Mouse (Mus musculus) brain, embryonic 18.5 days (tissue): ENCODE measurements around the gene Fut2.
A peak's percentile ranks its signal among the peaks of the same experiment; 100 is the strongest.

Source experiments
- DNase-seq: peaks from one replicate; pipeline ENCODE4 v3.0.0-alpha.2; 2012; ENCODE audit warnings: low read depth, low spot score

The Fut2 gene

GRCm38 (mm10) chr7:45639561-45640027 is 26.6 kb downstream of the Fut2 start, which contains the start of gene Mamstr:
Gene Mamstr, plus strand, starts transcription at chr7:45639977.
- no peak for DNase-seq

DNA sequence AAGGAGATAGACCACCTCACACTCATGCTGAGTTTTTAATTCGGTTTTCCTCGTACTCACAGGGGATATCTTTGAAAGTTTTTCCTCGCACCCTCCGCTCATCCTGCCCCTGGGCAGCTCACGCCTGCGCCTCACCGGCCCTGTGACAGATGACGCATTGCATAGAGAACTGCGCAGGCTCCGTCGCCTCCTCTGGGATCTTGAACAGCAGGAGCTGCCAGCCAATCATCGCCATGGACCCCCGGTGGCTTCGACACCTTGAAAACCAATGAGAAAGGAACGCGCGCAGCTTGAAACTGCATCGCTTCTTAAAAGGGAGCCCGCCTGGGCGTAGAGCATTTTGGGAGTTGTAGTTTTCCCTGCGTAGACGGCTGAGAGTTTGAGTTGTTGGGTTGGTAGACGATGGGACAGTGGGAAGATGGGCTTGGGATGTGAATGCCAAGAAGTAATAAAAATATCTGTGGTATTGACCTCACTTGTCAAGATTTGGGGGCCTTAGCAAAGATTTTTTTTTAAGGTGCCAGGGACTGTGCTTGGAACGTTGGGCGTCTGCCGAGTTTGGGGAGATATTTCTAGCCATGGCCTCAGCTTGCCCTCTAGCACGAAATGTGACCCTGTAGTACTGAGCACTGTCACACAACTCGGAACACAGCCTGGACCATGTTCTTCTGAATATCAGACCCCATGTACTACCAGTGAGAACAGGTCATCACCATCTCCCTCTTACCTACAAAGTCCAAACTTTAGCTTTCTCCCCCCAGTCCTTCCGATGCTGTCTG is 27.4 kb downstream of the Fut2 start:
- DNase-seq, result peak; percentile 97

GRCm38 (mm10) chr7:45637710-45638109 is 28.5 kb downstream of the Fut2 start:
- no peak for DNase-seq

- no peak for DNase-seq
Measured at GRCm38 (mm10) chr7:45635711-45636688, 30.2 kb downstream of the Fut2 start.

- no peak for DNase-seq
Measured at GRCm38 (mm10) chr7:45634946-45635681, 31.1 kb downstream of the Fut2 start.

DNA sequence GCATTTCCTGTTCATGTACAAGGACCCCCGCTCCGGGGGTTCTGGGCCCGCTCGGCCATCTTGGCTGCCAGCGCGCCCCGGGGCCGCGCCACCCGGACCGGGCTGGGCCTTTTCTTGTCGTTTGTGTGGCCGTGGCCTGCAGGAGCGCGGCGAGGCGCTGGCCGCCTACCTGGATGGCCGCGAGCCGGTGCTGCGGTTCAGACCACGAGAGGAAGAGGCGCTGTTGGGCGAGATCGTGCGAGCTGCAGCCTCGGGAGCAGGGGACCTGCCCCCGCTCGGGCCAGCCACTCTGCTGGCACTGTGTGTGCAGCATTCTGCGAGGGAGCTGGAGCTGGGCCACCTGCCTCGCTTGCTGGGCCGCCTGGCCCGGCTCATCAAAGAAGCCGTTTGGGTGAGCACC is 33.7 kb downstream of the Fut2 start:
- DNase-seq, result no peak

DNA sequence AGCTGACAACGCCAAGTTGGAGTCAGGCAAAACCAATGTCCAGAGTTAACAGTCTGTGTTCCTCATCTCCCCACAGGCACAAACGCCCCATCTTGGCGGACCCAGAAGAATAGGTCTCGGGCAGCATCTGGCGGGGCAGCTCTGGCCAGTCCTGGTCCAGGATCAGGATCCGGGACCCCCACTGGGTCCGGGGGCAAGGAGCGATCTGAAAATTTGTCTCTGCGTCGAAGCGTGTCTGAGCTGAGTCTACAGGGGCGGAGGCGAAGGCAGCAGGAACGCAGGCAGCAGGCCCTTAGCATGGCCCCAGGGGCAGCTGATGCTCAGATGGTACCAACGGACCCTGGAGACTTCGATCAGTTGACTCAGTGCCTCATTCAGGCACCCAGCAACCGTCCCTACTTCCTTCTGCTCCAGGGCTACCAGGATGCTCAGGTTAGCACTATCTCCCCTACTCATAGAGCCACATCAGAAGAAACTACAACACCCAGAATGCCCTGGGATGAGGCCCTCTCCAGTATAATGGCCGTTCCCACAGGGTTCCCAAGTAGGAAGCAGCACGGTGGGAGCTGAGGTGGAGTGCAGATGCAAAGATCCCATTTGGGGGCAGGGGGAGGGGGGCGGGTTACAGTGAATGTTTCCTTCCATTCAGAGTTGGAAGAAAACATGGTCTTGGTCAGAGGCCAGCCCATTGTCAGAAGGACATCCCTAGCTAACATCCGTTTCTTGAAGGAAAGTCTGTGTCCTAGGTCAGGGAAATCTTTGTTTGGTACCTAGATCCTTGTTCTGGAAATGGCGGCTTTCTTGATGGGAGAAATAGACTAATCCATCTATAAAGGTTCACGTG is 35.9 kb downstream of the Fut2 start:
- DNase-seq, result no peak

DNA sequence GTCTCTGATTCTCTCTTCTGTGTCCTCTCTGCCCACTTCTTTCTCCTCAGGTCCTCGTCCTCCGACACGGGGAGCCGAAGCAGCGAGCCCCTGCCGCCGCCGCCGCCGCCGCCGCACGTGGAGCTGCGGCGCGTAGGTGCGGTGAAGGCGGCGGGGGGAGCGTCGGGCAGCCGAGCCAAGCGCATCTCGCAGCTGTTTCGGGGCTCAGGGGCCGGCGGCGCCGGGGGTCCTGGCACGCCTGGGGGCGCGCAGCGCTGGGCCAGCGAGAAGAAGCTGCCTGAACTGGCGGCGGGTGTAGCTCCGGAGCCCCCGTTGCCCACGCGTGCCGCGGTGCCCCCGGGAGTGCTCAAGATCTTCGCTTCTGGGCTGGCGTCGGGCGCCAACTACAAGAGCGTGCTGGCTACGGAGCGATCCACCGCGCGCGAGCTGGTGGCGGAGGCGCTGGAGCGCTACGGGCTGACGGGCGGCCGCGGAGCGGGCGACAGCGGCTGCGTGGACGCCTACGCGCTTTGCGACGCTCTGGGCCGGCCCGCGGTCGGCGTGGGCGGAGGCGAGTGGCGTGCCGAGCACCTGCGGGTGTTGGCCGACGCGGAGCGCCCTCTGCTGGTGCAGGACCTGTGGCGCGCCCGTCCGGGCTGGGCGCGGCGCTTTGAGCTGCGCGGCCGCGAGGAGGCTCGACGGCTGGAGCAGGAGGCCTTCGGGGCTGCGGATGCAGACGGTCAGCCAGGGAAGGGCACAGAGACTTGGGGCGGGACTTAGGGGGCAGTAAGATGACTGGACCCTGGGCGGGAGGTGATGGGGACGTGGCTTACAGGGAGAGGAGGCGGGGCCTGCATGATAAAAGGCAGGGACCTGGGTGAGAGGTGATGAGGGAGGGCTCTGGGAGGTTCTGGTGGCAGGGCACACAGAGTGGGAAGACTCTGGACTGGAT is 37.6 kb downstream of the Fut2 start:
- DNase-seq, result peak; percentile 52

- no peak for DNase-seq
Measured at GRCm38 (mm10) chr7:45627261-45627660, 38.9 kb downstream of the Fut2 start, which contains the start of gene Rasip1. Gene Rasip1, plus strand, starts transcription at chr7:45627488.

- no peak for DNase-seq
Measured at GRCm38 (mm10) chr7:45626571-45627076, 39.6 kb downstream of the Fut2 start.

DNA sequence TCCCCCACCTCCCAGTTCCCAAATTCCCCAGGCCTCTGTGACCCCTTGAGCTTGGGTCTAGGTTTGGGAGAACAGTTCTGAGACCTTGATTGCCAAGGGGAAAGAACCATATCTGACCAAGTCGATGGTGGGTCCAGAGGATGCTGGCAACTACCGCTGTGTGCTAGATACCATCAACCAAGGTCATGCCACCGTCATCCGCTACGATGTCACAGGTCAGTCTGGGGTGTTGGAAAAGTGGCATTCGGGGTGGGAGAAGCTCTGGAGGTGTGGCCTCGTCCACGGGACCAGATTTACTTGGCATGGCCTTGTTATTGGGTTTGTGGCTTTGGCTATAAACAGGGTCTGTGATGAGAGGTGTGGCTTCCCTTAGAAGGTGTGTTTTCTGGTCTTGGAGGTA is 40.7 kb downstream of the Fut2 start:
- DNase-seq, result no peak

DNA sequence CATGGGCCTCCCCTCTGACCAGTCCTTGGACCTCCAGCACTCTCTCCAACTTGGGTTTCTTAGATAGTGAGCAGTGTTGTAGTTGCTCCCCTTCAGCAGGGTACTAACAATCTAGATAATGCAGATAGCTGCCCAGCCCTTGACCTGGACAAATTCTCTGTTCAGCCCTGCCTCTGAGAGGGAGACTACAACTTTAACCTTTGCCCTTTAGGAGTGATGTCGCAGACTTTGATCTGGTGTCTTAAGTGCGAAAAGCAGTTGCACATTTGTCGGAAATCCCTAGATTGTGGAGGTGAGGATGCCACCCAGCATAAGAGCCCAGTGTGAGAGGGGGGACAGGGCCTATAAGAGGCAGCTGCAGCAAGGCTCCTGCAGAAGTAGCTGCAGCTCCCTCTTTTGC is 41.5 kb downstream of the Fut2 start:
- no peak for DNase-seq

GRCm38 (mm10) chr7:45623507-45623906 is 42.7 kb downstream of the Fut2 start:
- no peak for DNase-seq

DNA sequence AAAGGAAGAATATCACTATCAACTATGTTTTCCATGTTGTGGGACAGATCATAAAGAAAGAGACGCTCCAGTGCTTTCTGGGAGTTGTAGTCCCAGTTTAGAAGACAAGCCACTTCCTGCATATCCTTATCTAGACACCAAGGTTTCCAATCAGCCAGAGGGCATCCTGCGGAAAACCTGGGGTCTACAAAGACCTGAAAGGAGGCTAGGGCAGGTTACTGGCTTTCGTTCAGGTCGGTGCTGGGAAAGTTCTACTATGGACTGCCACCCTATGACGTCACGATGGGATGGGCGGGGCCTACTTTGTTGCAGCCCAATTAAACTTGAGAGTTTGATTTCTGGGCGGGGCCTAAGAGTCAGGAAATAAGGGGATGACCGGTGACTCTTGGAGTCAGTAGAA is 44.8 kb downstream of the Fut2 start, which contains the start of gene Izumo1:
TSS of gene Izumo1 (plus strand) at position 369 of the 400 bp plus-strand sequence.
- DNase-seq, result no peak

DNA sequence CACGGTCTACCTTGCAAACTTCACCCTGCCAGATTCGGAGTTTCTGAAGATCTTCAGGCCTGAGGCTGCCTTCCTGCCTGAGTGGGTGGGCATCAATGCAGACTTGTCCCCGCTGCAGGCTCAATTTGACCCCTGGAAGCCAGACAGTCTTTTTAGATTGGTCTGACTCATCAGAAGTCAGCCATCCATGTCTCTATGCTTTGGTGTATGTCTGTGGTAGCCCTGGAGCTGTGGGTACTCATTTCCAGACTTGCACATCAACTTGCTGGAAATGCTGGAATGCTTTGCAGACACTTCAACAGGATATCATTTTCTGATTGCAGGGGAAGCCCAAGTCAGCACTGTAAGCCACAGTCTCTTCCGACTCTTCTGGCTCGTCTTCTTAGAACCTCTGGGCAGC is 46.6 kb downstream of the Fut2 start:
- DNase-seq, result no peak

- no peak for DNase-seq
Measured at GRCm38 (mm10) chr7:45618316-45618715, 47.9 kb downstream of the Fut2 start.

- DNase-seq, result no peak
Measured at GRCm38 (mm10) chr7:45617042-45617695, 49.0 kb downstream of the Fut2 start, which contains the start of gene Fut1. Gene Fut1, plus strand, starts transcription at chr7:45617289.

DNA sequence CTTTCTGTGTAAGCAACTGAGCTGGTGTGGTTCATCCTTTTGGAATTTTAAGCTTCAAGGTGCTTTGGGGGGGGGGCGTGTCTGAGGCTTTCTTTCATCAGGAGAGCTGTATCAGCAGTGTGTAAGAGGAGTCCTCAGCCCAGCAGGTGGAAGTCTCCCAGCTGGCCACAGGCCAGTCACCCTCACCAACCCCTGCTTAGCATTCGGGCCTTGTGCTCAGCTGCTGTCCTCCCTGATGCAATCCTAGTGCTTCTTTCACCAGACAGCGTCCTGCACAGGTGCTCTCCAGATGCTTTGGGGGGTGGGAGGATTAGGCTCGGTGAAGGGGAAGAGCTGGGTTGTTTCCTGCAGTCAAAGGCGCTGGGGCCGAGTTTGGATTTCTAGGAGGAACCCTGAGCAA is 49.9 kb downstream of the Fut2 start:
- no peak for DNase-seq

GRCm38 (mm10) chr7:45609511-45609910 is 56.7 kb downstream of the Fut2 start:
- DNase-seq, result no peak
